Mouse (Mus musculus) lung, embryonic 14.5 days (tissue): Measurements from ENCODE around the gene 4931423N10Rik. TPM values are rescaled to one million over a fixed set of nuclear protein-coding genes. Genes with fewer than 3 reads are reported as not detected.

ENCODE experiments used
- ATAC-seq: fragments of 200-750 bp; cut with Nextera tagmentation; 2 replicates; pipeline ENCODE4 v1.8.0; 2017; ENCODE audit warnings: mild to moderate bottlenecking, moderate TSS enrichment, moderate library complexity; ENCODE audit not compliant: insufficient read depth
- DNase-seq: peaks from one replicate; pipeline ENCODE4 v3.0.0-alpha.2; 2015
- H3K27ac ChIP-seq: fragments of 300-500 bp; sonication (generic); 2 replicates; pipeline ENCODE4 v1.5.1; 2014; ENCODE audit warnings: low read depth, mild to moderate bottlenecking, moderate library complexity
- H3K27me3 ChIP-seq: fragments of 300-500 bp; sonication (generic); 2 replicates; pipeline ENCODE4 v1.6.1; 2014; ENCODE audit warnings: low read length, control low read depth; ENCODE audit not compliant: insufficient read depth
- H3K36me3 ChIP-seq: fragments of 300-500 bp; sonication (generic); 2 replicates; pipeline ENCODE4 v1.6.1; 2014; ENCODE audit warnings: control low read depth; ENCODE audit not compliant: insufficient read depth
- H3K4me1 ChIP-seq: fragments of 300-500 bp; sonication (generic); 2 replicates; pipeline ENCODE4 v1.6.1; 2014; ENCODE audit warnings: antibody characterized with exemption, control low read depth; ENCODE audit not compliant: insufficient read depth
- H3K4me2 ChIP-seq: fragments of 300-500 bp; sonication (generic); 2 replicates; pipeline ENCODE4 v1.6.1; 2014; ENCODE audit warnings: mild to moderate bottlenecking
- H3K4me3 ChIP-seq: fragments of 300-500 bp; sonication (generic); 2 replicates; pipeline ENCODE4 v1.5.1; 2014; ENCODE audit warnings: low read depth, low read length
- H3K9ac ChIP-seq: fragments of 300-500 bp; sonication (generic); 2 replicates; pipeline ENCODE4 v1.6.1; 2014
- H3K9me3 ChIP-seq: fragments of 300-500 bp; sonication (generic); 2 replicates; pipeline ENCODE4 v1.6.1; 2016; ENCODE audit warnings: low read depth, low read length, control low read depth
- CTCF ChIP-seq: IDR thresholded peaks from 2 replicates; pipeline ENCODE4 v1.5.1; 2016; ENCODE audit warnings: antibody characterized with exemption, low read depth
- WGBS: fragments of 180-500 bp; shearing (Covaris S2); extraction: QIAGEN DNeasy Blood & Tissue Kit; methylation state at CpG from one replicate; pipeline ENCODE4 v1.1.7; 2014; 5-methylcytosine and 5-hydroxymethylcytosine counted together
- polyA plus RNA-seq: library from polyadenylated mRNA; unstranded; fragments of >200 nt; fragmentation: Nextera tagmentation; extraction: Ambion mirVana; gene quantifications from 2 replicates; pipeline ENCODE4 v1.2.1, GENCODE M21; 2014

4931423N10Rik gene
- polyA plus RNA-seq: not detected in 2 replicates

- no peak for TF ChIP-seq CTCF
- H3K4me1 ChIP-seq: no peaks in the 10 kb centered on the region
- H3K36me3 ChIP-seq: no peaks in the 10 kb centered on the region
- no peak within 1 kb of the TSS for H3K4me3 ChIP-seq
- ATAC-seq (no peak), DNase-seq (peak; percentile 11)
- H3K27ac ChIP-seq: no peak within 1 kb of the TSS
- H3K4me2 ChIP-seq: no peak within 1 kb of the TSS
- no peaks in the 10 kb centered on the region for H3K9me3 ChIP-seq
- H3K27me3 ChIP-seq: no peaks in the 10 kb centered on the region
- WGBS: 72% methylated on average over 15 of the region's 15 CpGs
- H3K9ac ChIP-seq: no peak within 1 kb of the TSS
Observed at GRCm38 (mm10) chr2:23207070-23207526, at the start of gene 4931423N10Rik. Gene 4931423N10Rik, plus strand, starts transcription at chr2:23207476.

- Histone ChIP-seq H3K27ac (no peak overlapping the region), H3K9me3 (no peaks in the 10 kb centered on the region), H3K36me3 (peaks cover 78% of the 10 kb centered on the region), H3K9ac (no peak overlapping the region), H3K4me3 (no peak overlapping the region), H3K27me3 (no peaks in the 10 kb centered on the region), H3K4me1 (no peaks in the 10 kb centered on the region), H3K4me2 (no peak overlapping the region)
- 67% methylated on average over 3 of the region's 3 CpGs for WGBS
- DNase-seq (no peak), ATAC-seq (no peak)
- TF ChIP-seq CTCF: no peak
Observed at GRCm38 (mm10) chr2:23172305-23172704, 35.0 kb upstream of the 4931423N10Rik start.

GRCm38 (mm10) chr2:23194366-23194765 is 12.9 kb upstream of the 4931423N10Rik start:
- no peak overlapping the region for H3K27ac ChIP-seq
- H3K27me3 ChIP-seq: no peaks in the 10 kb centered on the region
- H3K9ac ChIP-seq: no peak overlapping the region
- H3K36me3 ChIP-seq: peaks cover 75% of the 10 kb centered on the region
- H3K9me3 ChIP-seq: no peaks in the 10 kb centered on the region
- 78% methylated on average over 1 of the region's 1 CpGs for WGBS
- H3K4me1 ChIP-seq: no peaks in the 10 kb centered on the region
- no peak for TF ChIP-seq CTCF
- no peak overlapping the region for H3K4me2 ChIP-seq
- DNase-seq (no peak), ATAC-seq (no peak)
- H3K4me3 ChIP-seq: no peak overlapping the region

- Histone ChIP-seq H3K9ac (no peak overlapping the region), H3K4me2 (no peak overlapping the region), H3K36me3 (peaks cover 30% of the 10 kb centered on the region), H3K4me3 (no peak overlapping the region), H3K9me3 (no peaks in the 10 kb centered on the region), H3K27ac (no peak overlapping the region), H3K27me3 (no peaks in the 10 kb centered on the region), H3K4me1 (no peaks in the 10 kb centered on the region)
- ATAC-seq: no peak
- TF ChIP-seq CTCF: no peak
- DNase-seq: no peak
- WGBS: 62% methylated on average over 1 of the region's 1 CpGs
Observed at GRCm38 (mm10) chr2:23201034-23201433, 6.2 kb upstream of the 4931423N10Rik start.

GRCm38 (mm10) chr2:23202900-23203670 is 4.2 kb upstream of the 4931423N10Rik start:
- Histone ChIP-seq H3K27me3 (no peaks in the 10 kb centered on the region), H3K9me3 (no peaks in the 10 kb centered on the region), H3K4me2 (no peak overlapping the region), H3K36me3 (peaks cover 19% of the 10 kb centered on the region; the same call in 1 of the 2 replicates), H3K4me1 (no peaks in the 10 kb centered on the region), H3K4me3 (no peak overlapping the region), H3K27ac (no peak overlapping the region), H3K9ac (no peak overlapping the region)
- ATAC-seq: peak; percentile 6; the same call in 1 of the 2 replicates
- TF ChIP-seq CTCF: no peak
- WGBS: 53% methylated on average over 15 of the region's 15 CpGs
- DNase-seq: no peak

GRCm38 (mm10) chr2:23213661-23214060 is 6.4 kb downstream of the 4931423N10Rik start:
- no peak for DNase-seq
- Histone ChIP-seq H3K4me1 (no peaks in the 10 kb centered on the region), H3K4me2 (no peak overlapping the region), H3K27ac (no peak overlapping the region), H3K9ac (no peak overlapping the region), H3K36me3 (no peaks in the 10 kb centered on the region), H3K4me3 (no peak overlapping the region), H3K9me3 (no peaks in the 10 kb centered on the region), H3K27me3 (no peaks in the 10 kb centered on the region)
- no peak for ATAC-seq
- TF ChIP-seq CTCF: no peak
- 77% methylated on average over 5 of the region's 5 CpGs for WGBS

- Histone ChIP-seq H3K27ac (no peak overlapping the region), H3K36me3 (no peaks in the 10 kb centered on the region), H3K9ac (no peak overlapping the region), H3K4me3 (no peak overlapping the region), H3K4me1 (no peaks in the 10 kb centered on the region), H3K27me3 (no peaks in the 10 kb centered on the region), H3K4me2 (no peak overlapping the region), H3K9me3 (no peaks in the 10 kb centered on the region)
- no peak for DNase-seq
- 44% methylated on average over 7 of the region's 7 CpGs for WGBS
- ATAC-seq: no peak
- TF ChIP-seq CTCF: no peak
Observed at GRCm38 (mm10) chr2:23225199-23225598, 17.9 kb downstream of the 4931423N10Rik start.
